Mouse (Mus musculus): ENCODE data around the gene Epop. TPM values are rescaled to one million over a fixed set of nuclear protein-coding genes. Genes with fewer than 3 reads are reported as not detected.

Epop gene
- polyA plus RNA-seq (2015; fragmentation: Nextera tagmentation; extraction: Ambion mirVana) = 0.65 and 0.69 TPM in 2 replicates

DNA sequence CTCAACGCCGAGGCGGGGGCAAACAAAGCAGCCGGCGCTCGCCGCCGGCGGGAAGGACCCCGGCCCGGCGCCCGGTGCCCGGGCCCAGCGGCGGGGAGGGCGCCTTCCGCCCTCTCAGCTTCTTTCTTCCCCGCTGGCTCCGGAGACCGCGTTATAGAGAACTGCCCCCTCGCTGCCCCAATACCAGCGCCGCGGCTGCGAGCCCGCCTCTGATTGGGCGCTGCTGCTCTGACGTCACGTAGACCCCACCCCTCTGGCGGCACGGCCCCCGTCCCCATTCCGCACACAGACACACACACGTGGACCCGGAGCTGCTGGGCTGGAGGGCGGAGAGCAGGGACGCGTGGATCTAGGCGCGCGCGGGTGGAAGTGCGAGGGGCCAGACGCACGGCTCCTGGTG is at the start of gene Epop:
TSS of gene Epop (minus strand) at position 127 of the 400 bp plus-strand sequence.
- Histone ChIP-seq H3K4me3 (replicated peaks) (peak within 1 kb of the TSS; percentile 62), H3K36me3 (no peaks in the 10 kb centered on the region), H3K27ac (no peak within 1 kb of the TSS), H3K4me2 (peak within 1 kb of the TSS; percentile 78), H3K27me3 (peaks cover 77% of the 10 kb centered on the region), H3K9me3 (replicated peaks) (no peaks in the 10 kb centered on the region), H3K4me1 (replicated peaks) (peaks cover 32% of the 10 kb centered on the region), H3K9ac (peak within 1 kb of the TSS; percentile 61)
- ATAC-seq (ENCODE audit: low read depth) (peak; percentile 77), DNase-seq (peak; percentile 70)
- under 1% methylated on average over 43 of the region's 47 CpGs for WGBS (ENCODE audit: insufficient replicate concordance)

- WGBS (ENCODE audit: insufficient replicate concordance) = 73% methylated on average over 15 of the region's 15 CpGs
- H3K27ac ChIP-seq = no peak overlapping the region
- DNase-seq = no peak
These were observed 48.8 kb upstream of the Epop start for GRCm38 (mm10) chr11:97678301-97678700.

GRCm38 (mm10) chr11:97677842-97678241 is 48.3 kb upstream of the Epop start:
- H3K27me3 ChIP-seq = no peaks in the 10 kb centered on the region
- WGBS (ENCODE audit: insufficient replicate concordance) = 76% methylated on average over 8 of the region's 8 CpGs
- H3K4me1 ChIP-seq (replicated peaks) = no peaks in the 10 kb centered on the region
- DNase-seq (no peak), ATAC-seq (ENCODE audit: low read depth) (no peak)
- H3K36me3 ChIP-seq = peaks cover 20% of the 10 kb centered on the region; the same call in 1 of the 2 replicates
- no peak overlapping the region for H3K4me3 ChIP-seq (replicated peaks)
- no peak overlapping the region for H3K4me2 ChIP-seq
- no peak overlapping the region for H3K9ac ChIP-seq
- no peaks in the 10 kb centered on the region for H3K9me3 ChIP-seq (replicated peaks)
- H3K27ac ChIP-seq = no peak overlapping the region

More at GRCm38 (mm10) chr11:97678301-97678700, 48.8 kb upstream of the Epop start:
- no peak overlapping the region for H3K4me3 ChIP-seq (replicated peaks)
- no peaks in the 10 kb centered on the region for H3K9me3 ChIP-seq (replicated peaks)
- no peak overlapping the region for H3K4me2 ChIP-seq
- no peaks in the 10 kb centered on the region for H3K4me1 ChIP-seq (replicated peaks)
- H3K27me3 ChIP-seq = no peaks in the 10 kb centered on the region
- H3K36me3 ChIP-seq = peaks cover 20% of the 10 kb centered on the region; the same call in 1 of the 2 replicates
- ATAC-seq (ENCODE audit: low read depth) = no peak
- no peak overlapping the region for H3K9ac ChIP-seq

- peaks cover 20% of the 10 kb centered on the region; the same call in 1 of the 2 replicates for H3K36me3 ChIP-seq
- 76% methylated on average over 15 of the region's 15 CpGs for WGBS (ENCODE audit: insufficient replicate concordance)
- DNase-seq = no peak
These were observed 47.9 kb upstream of the Epop start for GRCm38 (mm10) chr11:97677381-97677780.

GRCm38 (mm10) chr11:97676050-97676754 is 46.7 kb upstream of the Epop start:
- no peaks in the 10 kb centered on the region for H3K9me3 ChIP-seq (replicated peaks)
- DNase-seq (no peak), ATAC-seq (ENCODE audit: low read depth) (no peak)
- H3K4me3 ChIP-seq (replicated peaks) = no peak overlapping the region
- H3K27me3 ChIP-seq = no peaks in the 10 kb centered on the region
- no peak overlapping the region for H3K9ac ChIP-seq
- H3K4me1 ChIP-seq (replicated peaks) = no peaks in the 10 kb centered on the region
- H3K27ac ChIP-seq = no peak overlapping the region
- H3K36me3 ChIP-seq = peaks cover 14% of the 10 kb centered on the region; the same call in 1 of the 2 replicates
- no peak overlapping the region for H3K4me2 ChIP-seq
- WGBS (ENCODE audit: insufficient replicate concordance) = 77% methylated on average over 15 of the region's 15 CpGs

More at GRCm38 (mm10) chr11:97677381-97677780, 47.9 kb upstream of the Epop start:
- ATAC-seq (ENCODE audit: low read depth) = no peak
- no peaks in the 10 kb centered on the region for H3K4me1 ChIP-seq (replicated peaks)
- no peaks in the 10 kb centered on the region for H3K27me3 ChIP-seq
- no peak overlapping the region for H3K9ac ChIP-seq
- H3K27ac ChIP-seq = no peak overlapping the region
- no peak overlapping the region for H3K4me2 ChIP-seq
- no peak overlapping the region for H3K4me3 ChIP-seq (replicated peaks)
- H3K9me3 ChIP-seq (replicated peaks) = no peaks in the 10 kb centered on the region

DNA sequence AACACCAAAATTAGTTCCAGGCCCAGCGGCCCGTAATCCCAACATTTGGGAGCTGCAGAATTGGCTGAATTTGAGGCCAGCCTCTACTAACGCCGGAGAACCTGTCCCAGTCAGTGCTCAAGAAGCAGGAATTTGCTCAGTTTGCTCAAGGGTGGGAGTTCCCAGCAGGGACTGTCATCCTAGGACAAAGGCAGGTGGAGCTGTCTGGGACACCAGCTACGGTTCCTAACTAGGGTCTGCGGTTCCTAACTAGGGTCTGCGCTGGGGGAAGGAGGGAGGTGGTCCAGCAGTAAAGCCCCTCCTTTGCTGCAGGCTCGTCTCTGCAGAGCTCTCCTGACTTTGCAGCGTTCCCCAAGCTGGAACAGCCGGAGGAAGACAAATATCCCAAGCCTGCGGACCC is 43.6 kb upstream of the Epop start:
- 78% methylated on average over 11 of the region's 11 CpGs for WGBS (ENCODE audit: insufficient replicate concordance)
- peaks cover 15% of the 10 kb centered on the region for H3K4me1 ChIP-seq (replicated peaks)
- ATAC-seq (ENCODE audit: low read depth) = no peak

GRCm38 (mm10) chr11:97671177-97671527 is 41.6 kb upstream of the Epop start:
- no peak overlapping the region for H3K4me3 ChIP-seq (replicated peaks)
- ATAC-seq (ENCODE audit: low read depth) (no peak), DNase-seq (no peak)
- WGBS (ENCODE audit: insufficient replicate concordance) = 35% methylated on average over 2 of the region's 2 CpGs
- H3K4me2 ChIP-seq = no peak overlapping the region
- no peaks in the 10 kb centered on the region for H3K9me3 ChIP-seq (replicated peaks)
- no peak overlapping the region for H3K27ac ChIP-seq
- peaks cover 15% of the 10 kb centered on the region for H3K4me1 ChIP-seq (replicated peaks)
- H3K9ac ChIP-seq = no peak overlapping the region
- H3K36me3 ChIP-seq = 0 out of 2 replicates have a peak, but pooled peaks cover 3% of the 10 kb centered on the region
- peaks cover 15% of the 10 kb centered on the region for H3K27me3 ChIP-seq

More for the DNA sequence above, 43.6 kb upstream of the Epop start:
- peaks cover 3% of the 10 kb centered on the region; the same call in 1 of the 2 replicates for H3K36me3 ChIP-seq
- no peak overlapping the region for H3K4me3 ChIP-seq (replicated peaks)
- H3K27me3 ChIP-seq = peaks cover 6% of the 10 kb centered on the region
- H3K9ac ChIP-seq = no peak overlapping the region
- H3K27ac ChIP-seq = no peak overlapping the region
- H3K4me2 ChIP-seq = no peak overlapping the region
- no peaks in the 10 kb centered on the region for H3K9me3 ChIP-seq (replicated peaks)
- DNase-seq = no peak

DNA sequence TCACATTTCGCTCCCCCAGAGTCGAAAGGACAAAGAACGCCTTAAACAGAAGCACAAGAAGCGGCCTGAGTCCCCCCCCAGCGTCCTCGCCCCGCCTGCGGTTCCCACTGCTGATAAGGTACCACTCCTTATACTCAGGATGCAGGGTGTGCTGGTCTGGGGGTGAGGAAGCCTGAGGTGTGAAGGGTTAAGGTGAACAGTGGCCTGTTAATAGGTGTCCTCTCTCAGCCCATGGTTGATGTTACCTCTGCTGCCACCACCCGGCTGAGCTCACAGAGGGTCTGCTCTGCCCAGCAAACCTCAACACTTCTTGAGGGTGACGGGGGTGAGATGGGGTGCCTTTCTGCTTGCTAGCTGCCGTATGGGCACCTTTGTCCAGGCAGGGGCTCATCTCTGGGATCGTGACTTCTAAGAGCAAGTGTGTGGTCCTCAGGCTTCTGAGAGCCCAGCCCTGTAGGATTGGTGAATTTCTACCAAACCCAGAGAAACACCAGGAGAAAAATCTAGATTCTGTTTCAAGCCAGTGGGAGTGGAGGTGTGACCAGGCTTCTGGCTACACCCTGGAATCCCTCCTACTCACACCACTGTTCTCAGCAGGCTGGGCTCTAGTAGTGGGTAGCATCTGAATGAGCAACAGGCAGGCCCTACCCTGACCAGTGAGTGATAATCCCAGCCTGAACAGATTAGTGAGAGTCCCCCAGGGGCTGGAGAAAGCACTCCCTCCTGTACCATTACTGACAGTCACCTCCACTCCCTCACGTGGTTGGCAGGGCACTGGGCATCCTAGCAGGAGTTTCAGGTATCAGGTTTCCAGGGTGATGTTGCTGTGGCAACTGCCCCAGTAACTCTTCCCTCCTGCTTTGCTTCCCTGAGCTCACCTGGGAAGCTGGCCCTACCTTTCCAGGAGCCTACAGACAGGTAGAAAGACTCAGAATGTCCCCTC is 41.0 kb upstream of the Epop start:
- Histone ChIP-seq H3K9me3 (replicated peaks) (no peaks in the 10 kb centered on the region), H3K4me3 (replicated peaks) (no peak overlapping the region), H3K27ac (no peak overlapping the region), H3K36me3 (peaks cover 2% of the 10 kb centered on the region; the same call in 1 of the 2 replicates), H3K27me3 (peaks cover 22% of the 10 kb centered on the region), H3K4me1 (replicated peaks) (peaks cover 15% of the 10 kb centered on the region), H3K4me2 (no peak overlapping the region), H3K9ac (no peak overlapping the region)
- DNase-seq (no peak), ATAC-seq (ENCODE audit: low read depth) (no peak)
- WGBS (ENCODE audit: insufficient replicate concordance) = 44% methylated on average over 13 of the region's 13 CpGs

- Histone ChIP-seq H3K9ac (no peak overlapping the region), H3K36me3 (peaks cover 4% of the 10 kb centered on the region; the same call in 1 of the 2 replicates), H3K27me3 (peaks cover 28% of the 10 kb centered on the region), H3K4me1 (replicated peaks) (peaks cover 16% of the 10 kb centered on the region), H3K27ac (no peak overlapping the region), H3K4me3 (replicated peaks) (no peak overlapping the region), H3K9me3 (replicated peaks) (no peaks in the 10 kb centered on the region), H3K4me2 (no peak overlapping the region)
- DNase-seq = no peak
- WGBS (ENCODE audit: insufficient replicate concordance) = 18% methylated on average over 6 of the region's 6 CpGs
- ATAC-seq (ENCODE audit: low read depth) = no peak
These were observed 40.3 kb upstream of the Epop start for GRCm38 (mm10) chr11:97669829-97670228.

DNA sequence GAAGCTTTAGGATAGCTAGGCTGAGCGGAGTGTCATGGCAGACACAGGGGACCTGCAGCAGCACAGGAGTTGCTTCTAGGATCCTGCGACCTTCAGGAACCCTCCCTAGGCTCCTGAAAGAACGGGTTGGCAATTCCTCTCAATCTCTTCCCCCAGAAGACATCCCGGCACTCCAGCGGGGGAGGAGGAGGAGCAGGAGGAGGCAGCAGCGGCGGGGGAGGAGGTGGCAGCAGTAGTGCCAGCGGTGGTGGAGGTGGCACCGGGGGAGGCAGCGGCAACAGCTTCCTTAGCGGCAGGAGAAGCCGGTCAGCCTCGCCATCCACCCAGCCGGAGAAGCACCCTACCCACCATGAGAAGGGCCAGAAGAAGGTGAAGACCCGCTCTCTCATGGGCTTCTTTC is 39.8 kb upstream of the Epop start:
- H3K4me2 ChIP-seq = no peak overlapping the region
- no peak for ATAC-seq (ENCODE audit: low read depth)
- no peak overlapping the region for H3K9ac ChIP-seq
- no peaks in the 10 kb centered on the region for H3K9me3 ChIP-seq (replicated peaks)
- 69% methylated on average over 15 of the region's 15 CpGs for WGBS (ENCODE audit: insufficient replicate concordance)
- H3K27me3 ChIP-seq = peaks cover 34% of the 10 kb centered on the region
- H3K4me1 ChIP-seq (replicated peaks) = peaks cover 19% of the 10 kb centered on the region
- no peak for DNase-seq
- H3K27ac ChIP-seq = no peak overlapping the region
- H3K36me3 ChIP-seq = peaks cover 4% of the 10 kb centered on the region; the same call in 1 of the 2 replicates
- no peak overlapping the region for H3K4me3 ChIP-seq (replicated peaks)

- no peaks in the 10 kb centered on the region for H3K9me3 ChIP-seq (replicated peaks)
- no peak overlapping the region for H3K4me3 ChIP-seq (replicated peaks)
- H3K4me2 ChIP-seq = no peak overlapping the region
- H3K27me3 ChIP-seq = peaks cover 45% of the 10 kb centered on the region
- DNase-seq = no peak
- no peak for ATAC-seq (ENCODE audit: low read depth)
- H3K4me1 ChIP-seq (replicated peaks) = peaks cover 27% of the 10 kb centered on the region
- H3K27ac ChIP-seq = no peak overlapping the region
- WGBS (ENCODE audit: insufficient replicate concordance) = 74% methylated on average over 7 of the region's 7 CpGs
- peaks cover 4% of the 10 kb centered on the region; the same call in 1 of the 2 replicates for H3K36me3 ChIP-seq
- H3K9ac ChIP-seq = no peak overlapping the region
These were observed 38.7 kb upstream of the Epop start for GRCm38 (mm10) chr11:97668160-97668559.
